Mouse (Mus musculus): ENCODE measurements around the gene 9430097D07Rik.

The 9430097D07Rik gene

DNA sequence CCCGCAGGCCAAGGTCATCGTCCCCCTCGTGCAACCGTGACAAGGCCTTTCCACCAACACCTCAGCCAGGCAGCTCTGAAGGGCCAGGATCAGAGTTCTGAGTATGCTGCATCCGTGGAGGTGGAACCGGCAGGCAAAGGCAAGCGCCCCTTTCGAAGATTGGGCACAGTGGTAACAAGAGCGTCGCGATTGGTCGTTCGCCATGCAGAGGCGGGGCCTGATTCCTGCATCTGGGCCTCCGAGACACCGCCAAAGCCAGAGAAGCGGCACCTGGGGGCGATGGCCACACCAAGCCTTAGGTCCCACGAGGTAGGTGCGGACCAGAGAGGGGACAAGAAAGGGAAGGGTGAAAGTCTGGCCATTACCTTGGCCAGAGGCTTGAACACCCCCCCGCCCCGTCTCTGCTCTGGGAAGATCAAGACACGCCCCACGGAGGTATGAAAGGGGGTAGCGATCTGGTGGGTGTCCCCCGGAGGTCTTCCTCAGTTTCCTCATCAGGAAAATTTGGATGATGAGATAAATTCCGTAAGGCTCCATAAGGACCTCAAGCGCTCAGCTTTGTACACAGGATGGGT, at the start of gene 9430097D07Rik:
9430097D07Rik (minus strand) TSS at position 99 of the 575 bp plus-strand sequence.
- DNase-seq (ENCODE audit: low read depth, low spot score), result no peak

- DNase-seq (ENCODE audit: low read depth, low spot score), result no peak
Observed at GRCm38 (mm10) chr2:32624111-32624748, 48.7 kb upstream of the 9430097D07Rik start.

GRCm38 (mm10) chr2:32621517-32621859, 46.0 kb upstream of the 9430097D07Rik start, which contains the start of gene Ak1:
Gene Ak1 (plus strand): TSS chr2:32621758.
- DNase-seq (ENCODE audit: low read depth, low spot score), result no peak

DNA sequence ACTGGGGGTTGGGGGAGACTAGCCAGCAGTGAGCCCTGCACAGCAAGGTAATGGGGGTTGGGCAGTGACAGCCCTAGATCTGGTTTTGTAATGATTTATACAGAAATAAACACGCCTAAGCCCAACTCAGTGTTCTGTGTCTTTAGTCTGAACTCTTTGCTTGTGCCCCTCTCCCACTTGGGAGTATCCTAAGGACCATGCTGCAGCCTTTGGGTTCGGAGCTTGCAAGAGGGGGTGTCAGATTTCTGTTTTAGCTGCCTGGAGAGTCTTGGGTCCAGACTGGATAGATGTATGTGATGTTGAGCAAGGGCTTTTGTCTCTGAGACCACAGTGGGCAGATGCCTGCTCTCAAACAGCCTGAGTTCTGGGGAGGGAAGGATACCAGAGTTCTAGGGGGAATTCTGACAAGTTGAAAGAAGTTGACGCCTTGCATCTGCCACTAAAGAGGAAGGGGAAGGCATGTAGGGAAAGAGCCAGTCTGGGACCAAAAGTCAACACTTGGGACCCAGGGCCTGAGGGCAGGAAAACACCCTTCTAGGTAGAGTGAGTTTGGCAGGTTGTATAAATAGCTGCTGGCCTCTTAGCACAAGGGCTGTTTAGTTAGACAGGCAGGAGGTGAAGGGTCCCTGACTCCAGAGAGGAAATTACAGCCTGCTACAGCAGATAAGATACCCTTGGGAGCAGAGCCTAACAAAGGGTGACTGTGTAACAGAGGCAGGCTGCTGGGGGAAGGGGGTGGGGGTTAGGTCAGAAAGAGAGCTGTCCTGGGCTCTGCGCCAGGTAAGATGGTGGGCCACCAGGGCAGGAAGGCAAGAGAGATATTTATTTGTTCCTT, 45.4 kb upstream of the 9430097D07Rik start:
- DNase-seq (ENCODE audit: low read depth, low spot score), result peak; percentile 78

DNA sequence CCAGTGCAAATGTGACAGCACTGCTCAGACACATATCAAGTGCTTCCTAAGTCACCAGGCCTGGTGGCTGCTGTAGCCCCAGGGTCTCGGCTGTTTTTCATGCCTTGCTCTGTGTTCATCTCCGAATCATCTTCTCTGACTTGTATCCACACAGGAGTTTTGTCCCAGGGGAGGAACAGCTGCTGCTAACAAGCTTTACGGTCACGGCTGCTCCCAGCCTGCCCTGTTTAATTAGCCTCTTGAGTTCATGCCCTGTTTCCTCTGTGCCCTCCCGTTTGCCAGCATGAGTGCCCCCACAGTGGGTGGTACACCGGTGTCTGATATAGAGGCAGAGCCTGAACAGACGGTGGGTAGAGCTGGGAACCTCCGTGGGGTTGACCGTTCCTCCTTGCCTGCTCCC, 42.6 kb upstream of the 9430097D07Rik start:
- no peak for DNase-seq (ENCODE audit: low read depth, low spot score)

DNA sequence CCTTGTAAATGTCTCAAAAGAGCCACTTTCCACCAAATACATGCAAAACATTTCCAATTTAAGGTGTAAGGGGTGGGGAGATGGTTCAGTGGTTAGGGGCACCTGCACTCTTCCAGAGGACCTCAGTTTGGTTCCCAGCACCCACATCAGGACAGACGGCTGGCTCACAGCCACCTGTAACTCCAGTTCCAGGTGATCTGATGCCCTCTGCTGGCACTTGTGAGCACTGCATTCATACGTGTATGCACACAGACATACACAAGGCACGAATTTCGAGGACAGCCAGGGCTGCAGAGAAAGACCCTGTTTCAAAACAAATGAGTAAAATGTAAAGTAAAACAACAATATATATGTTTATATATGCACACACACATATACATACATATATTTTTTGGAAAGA, 42.1 kb upstream of the 9430097D07Rik start:
- peak; percentile 51 for DNase-seq (ENCODE audit: low read depth, low spot score)

- DNase-seq (ENCODE audit: low read depth, low spot score), result no peak
Observed at GRCm38 (mm10) chr2:32617109-32617508, 41.6 kb upstream of the 9430097D07Rik start.

- no peak for DNase-seq (ENCODE audit: low read depth, low spot score)
Observed at GRCm38 (mm10) chr2:32612274-32612673, 36.8 kb upstream of the 9430097D07Rik start.

GRCm38 (mm10) chr2:32610610-32611229, 35.2 kb upstream of the 9430097D07Rik start:
- peak; percentile 44 for DNase-seq (ENCODE audit: low read depth, low spot score)

GRCm38 (mm10) chr2:32608778-32609435, 33.4 kb upstream of the 9430097D07Rik start:
- DNase-seq (ENCODE audit: low read depth, low spot score), result no peak

- DNase-seq (ENCODE audit: low read depth, low spot score), result peak; percentile 91
Observed at GRCm38 (mm10) chr2:32608141-32608777, 32.8 kb upstream of the 9430097D07Rik start.

DNA sequence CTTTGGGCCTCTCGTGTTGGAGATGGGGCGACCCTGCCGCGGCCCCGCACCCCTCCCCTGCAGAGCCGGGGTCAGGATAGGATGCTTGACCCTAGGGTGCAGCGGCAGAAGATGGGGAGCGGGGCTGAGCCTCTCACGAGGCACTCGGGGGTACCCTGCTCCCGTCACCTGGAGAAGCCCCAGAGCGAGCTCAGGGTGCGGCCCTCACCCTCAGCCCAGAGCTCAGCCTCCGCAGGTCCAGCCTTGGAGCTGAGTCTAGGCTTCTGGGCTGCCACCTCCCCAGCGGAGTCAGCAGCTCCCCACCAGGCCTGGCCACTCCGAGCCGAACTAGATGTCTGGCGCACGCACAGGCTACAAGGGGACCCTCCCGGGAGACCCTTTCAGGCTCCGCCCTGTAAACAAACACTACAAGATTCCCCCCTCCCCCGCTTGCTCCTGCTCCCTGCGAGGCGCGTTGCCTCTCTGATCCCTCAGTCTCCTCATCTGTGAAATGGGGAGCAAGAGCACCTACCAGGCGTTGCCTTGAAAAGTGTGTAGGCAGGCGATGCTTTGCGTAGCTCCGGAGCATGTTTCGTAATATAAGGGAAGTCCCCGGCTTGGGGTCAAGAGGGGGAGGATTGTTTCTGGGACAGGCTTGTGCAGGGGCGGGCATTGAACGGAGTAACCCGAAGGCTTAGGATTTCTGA, 31.9 kb upstream of the 9430097D07Rik start:
- peak; percentile 85 for DNase-seq (ENCODE audit: low read depth, low spot score)

- peak; percentile 91 for DNase-seq (ENCODE audit: low read depth, low spot score)
Observed at GRCm38 (mm10) chr2:32606161-32607142, 31.0 kb upstream of the 9430097D07Rik start.

GRCm38 (mm10) chr2:32604631-32605030, 29.1 kb upstream of the 9430097D07Rik start:
- DNase-seq (ENCODE audit: low read depth, low spot score), result no peak

DNA sequence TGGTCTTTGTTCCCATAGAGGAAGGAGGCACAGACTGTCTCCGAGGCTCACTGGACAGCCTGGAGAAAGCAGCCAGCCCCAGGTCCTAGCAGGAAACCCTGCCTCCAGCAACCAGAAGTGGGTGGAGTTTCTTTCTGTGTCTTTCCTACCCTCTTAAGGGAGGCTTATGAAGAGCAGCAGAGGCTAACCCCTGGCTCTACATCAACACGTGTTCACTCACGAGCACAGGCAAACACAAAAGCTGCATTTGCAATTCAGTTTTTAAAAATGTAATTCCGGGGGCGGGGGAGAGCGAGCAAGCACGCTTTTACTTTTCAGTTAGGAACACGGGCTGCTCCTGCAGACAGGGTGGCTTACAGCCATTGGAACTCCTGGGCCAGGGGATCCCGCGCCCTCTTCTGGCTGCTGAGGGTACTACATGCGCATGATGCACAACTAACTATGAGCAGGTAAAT, 27.1 kb upstream of the 9430097D07Rik start:
- peak; percentile 64 for DNase-seq (ENCODE audit: low read depth, low spot score)

GRCm38 (mm10) chr2:32601417-32602065, 26.1 kb upstream of the 9430097D07Rik start:
- peak; percentile 52 for DNase-seq (ENCODE audit: low read depth, low spot score)

DNA sequence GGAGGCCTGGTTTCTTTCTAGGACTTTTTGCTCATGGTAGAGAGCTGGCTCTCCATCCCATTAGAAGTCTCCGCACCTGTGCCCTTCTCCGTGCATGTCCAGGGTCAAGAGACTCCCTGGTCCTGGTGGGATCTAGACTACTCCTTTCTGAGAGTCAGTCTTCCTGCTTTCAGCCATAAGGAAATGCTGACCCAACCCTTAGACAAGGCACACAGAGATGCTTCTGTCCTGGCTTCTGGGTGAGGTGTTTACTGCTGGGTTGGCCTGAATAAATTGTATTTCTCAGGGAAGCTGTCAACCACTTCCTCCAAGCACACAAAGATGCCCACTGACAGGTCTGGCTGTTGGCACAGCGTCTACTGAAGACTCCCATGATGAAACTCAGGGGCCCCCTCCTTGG, 23.9 kb upstream of the 9430097D07Rik start, which contains the start of gene St6galnac6:
St6galnac6 (plus strand) TSS at position 301 of the 400 bp plus-strand sequence.
- no peak for DNase-seq (ENCODE audit: low read depth, low spot score)

DNA sequence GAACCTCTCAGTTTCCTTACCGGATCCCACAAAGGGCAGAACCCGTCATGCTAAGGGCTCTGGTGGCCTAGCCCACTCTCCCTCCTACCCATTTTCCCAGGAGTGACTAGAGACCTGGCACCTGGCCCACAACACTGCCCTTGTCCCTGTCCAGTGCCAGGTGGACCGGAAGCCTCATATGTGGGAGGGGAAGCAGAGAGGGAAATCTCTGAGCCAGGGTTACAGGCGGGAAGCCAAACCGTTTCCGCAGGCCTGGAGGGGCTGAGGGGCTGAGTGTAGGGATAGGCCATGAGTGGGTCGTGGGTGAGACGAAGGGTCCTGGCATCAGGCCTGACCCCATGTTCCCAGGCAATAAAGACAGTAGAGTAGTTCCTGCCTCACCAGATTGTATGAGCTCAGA, 23.0 kb upstream of the 9430097D07Rik start:
- no peak for DNase-seq (ENCODE audit: low read depth, low spot score)

DNA sequence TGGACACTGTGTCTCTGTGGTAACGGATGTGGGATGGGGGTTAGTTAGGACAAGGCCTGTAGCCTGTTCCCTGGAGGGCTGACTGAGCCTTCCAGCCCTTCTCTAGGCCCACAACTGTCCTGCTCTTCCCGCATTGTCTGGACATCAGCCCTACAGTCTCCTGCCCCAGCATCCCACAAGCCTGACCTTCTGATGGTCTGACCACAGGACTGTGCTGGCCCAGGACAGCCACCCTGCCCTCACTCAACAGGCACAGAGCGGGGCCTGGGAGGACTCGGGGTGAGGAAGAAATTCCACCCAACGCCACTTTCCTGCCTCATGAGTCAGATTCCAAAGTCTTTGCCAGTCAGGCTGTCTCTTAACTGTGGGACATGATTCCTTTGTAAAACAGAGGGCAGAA, 22.2 kb upstream of the 9430097D07Rik start:
- peak; percentile 72 for DNase-seq (ENCODE audit: low read depth, low spot score)
